Mouse (Mus musculus) stomach, embryonic 15.5 days (tissue): ENCODE results near the gene Cpeb4. TPM values are rescaled to one million over a fixed set of nuclear protein-coding genes. Genes with fewer than 3 reads are reported as not detected.

ENCODE experiments used
- ATAC-seq: fragments of 200-750 bp; cut with Nextera tagmentation; 2 replicates; pipeline ENCODE4 v1.8.0; 2017; ENCODE audit warnings: low read depth, moderate number of reproducible peaks, moderate TSS enrichment; ENCODE audit not compliant: insufficient read depth, low FRiP score
- H3K27ac ChIP-seq: fragments of 300-500 bp; sonication (generic); 2 replicates; pipeline ENCODE4 v1.5.1; 2015; ENCODE audit warnings: mild to moderate bottlenecking, inconsistent platforms
- H3K27me3 ChIP-seq: fragments of 300-500 bp; sonication (generic); replicated peaks from 2 replicates; pipeline ENCODE4 v1.6.1; 2015; ENCODE audit warnings: inconsistent platforms
- H3K36me3 ChIP-seq: fragments of 300-500 bp; sonication (generic); 2 replicates; pipeline ENCODE4 v1.6.1; 2015; ENCODE audit warnings: inconsistent platforms
- H3K4me1 ChIP-seq: fragments of 300-500 bp; sonication (generic); 2 replicates; pipeline ENCODE4 v1.6.1; 2015; ENCODE audit warnings: inconsistent platforms
- H3K4me2 ChIP-seq: fragments of 300-500 bp; sonication (generic); 2 replicates; pipeline ENCODE4 v1.6.1; 2015; ENCODE audit warnings: mild to moderate bottlenecking, inconsistent platforms
- H3K4me3 ChIP-seq: fragments of 300-500 bp; sonication (generic); replicated peaks from 2 replicates; pipeline ENCODE4 v1.5.1; 2015; ENCODE audit warnings: inconsistent platforms
- H3K9ac ChIP-seq: fragments of 300-500 bp; sonication (generic); 2 replicates; pipeline ENCODE4 v1.6.1; 2015; ENCODE audit warnings: inconsistent platforms
- H3K9me3 ChIP-seq: fragments of 300-500 bp; sonication (generic); 2 replicates; pipeline ENCODE4 v1.6.1; 2016; ENCODE audit warnings: inconsistent platforms
- WGBS: fragments of 180-500 bp; shearing (Covaris S2); methylation state at CpG from one replicate; pipeline ENCODE4 v1.1.7; 2015; 5-methylcytosine and 5-hydroxymethylcytosine counted together
- polyA plus RNA-seq: library from polyadenylated mRNA; unstranded; fragments of >200 nt; fragmentation: Nextera tagmentation; extraction: Ambion mirVana; gene quantifications from 2 replicates; pipeline ENCODE4 v1.2.1, GENCODE M21; 2015

Cpeb4 gene
- polyA plus RNA-seq = 4.2 and 4.6 TPM in 2 replicates

DNA sequence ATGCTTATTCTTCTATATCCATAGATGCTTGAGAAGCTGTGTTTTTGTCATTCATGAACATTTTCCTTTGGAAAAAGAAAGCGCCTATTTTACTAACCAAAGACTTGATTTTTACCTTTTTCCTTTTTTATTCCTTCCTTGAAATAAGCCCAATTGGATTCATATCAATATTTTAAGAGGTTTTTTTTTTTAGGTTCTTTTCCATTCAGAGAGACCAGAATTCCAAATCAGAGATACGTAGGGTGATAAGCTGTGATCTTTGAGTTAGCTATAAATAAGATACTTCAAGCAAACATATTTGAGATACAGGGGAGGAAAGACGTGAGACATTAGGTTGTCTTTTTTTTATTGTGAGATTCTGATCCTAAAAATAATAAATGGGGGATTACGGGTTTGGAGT is at the start of gene Cpeb4:
Cpeb4 (plus strand) TSS at position 301 of the 400 bp plus-strand sequence.
- Histone ChIP-seq H3K36me3 (no peaks in the 10 kb centered on the region), H3K27me3 (no peaks in the 10 kb centered on the region), H3K4me1 (no peaks in the 10 kb centered on the region), H3K9ac (peak within 1 kb of the TSS; percentile 68; the same call in 1 of the 2 replicates), H3K27ac (peak within 1 kb of the TSS; percentile 67; the same call in 1 of the 2 replicates), H3K4me2 (peak within 1 kb of the TSS; percentile 83), H3K4me3 (peak within 1 kb of the TSS; percentile 83), H3K9me3 (no peaks in the 10 kb centered on the region)
- ATAC-seq = no peak
- WGBS = 83% methylated on average over 4 of the region's 4 CpGs

DNA sequence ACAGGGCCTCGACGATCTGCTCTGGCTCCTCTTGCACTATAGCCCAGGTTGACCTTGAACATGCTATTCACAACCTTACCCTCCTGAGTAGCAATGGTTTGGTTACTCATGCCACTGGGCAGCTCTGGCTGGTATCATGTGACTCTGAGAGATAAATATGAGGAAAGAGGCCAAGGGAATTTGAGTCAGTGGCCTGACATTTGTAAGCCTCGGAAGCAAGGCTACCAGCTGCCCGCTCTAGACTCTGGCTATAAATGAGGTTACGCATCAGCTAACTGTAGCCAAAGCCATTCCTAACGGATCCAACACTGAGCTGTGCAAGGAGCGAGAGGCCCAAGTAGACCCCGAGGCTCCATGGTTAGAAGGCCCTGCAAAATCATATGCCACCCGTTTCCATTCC is 49.5 kb upstream of the Cpeb4 start:
- H3K27me3 ChIP-seq = no peaks in the 10 kb centered on the region
- no peaks in the 10 kb centered on the region for H3K4me1 ChIP-seq
- H3K27ac ChIP-seq = no peak overlapping the region
- no peak overlapping the region for H3K4me2 ChIP-seq
- no peaks in the 10 kb centered on the region for H3K9me3 ChIP-seq
- H3K9ac ChIP-seq = no peak overlapping the region
- 83% methylated on average over 9 of the region's 9 CpGs for WGBS
- ATAC-seq = no peak
- H3K36me3 ChIP-seq = no peaks in the 10 kb centered on the region
- no peak overlapping the region for H3K4me3 ChIP-seq

DNA sequence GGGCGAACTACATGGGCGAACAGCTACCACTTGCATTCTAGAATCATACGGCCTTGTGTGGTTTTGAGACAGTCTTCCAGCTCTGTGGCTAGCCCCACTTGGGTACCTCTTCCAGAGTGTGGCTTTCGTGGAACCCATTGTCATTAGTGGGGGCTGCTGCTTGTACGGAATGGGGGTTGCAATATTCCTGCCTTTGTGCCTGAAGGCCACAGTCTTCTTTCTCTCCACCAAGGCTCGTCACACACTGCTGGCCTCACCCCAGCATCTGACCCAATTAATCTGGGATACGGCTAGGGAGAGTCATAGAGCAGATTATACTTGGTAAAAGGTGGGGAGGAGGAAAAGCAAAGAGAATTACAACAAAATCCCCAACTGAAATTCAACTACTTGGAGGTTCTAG is 48.5 kb upstream of the Cpeb4 start:
- no peak overlapping the region for H3K4me3 ChIP-seq
- 0 out of 2 replicates have a peak, but pooled peaks cover 7% of the 10 kb centered on the region for H3K4me1 ChIP-seq
- no peak for ATAC-seq
- 91% methylated on average over 7 of the region's 7 CpGs for WGBS
- H3K27me3 ChIP-seq = no peaks in the 10 kb centered on the region
- H3K4me2 ChIP-seq = no peak overlapping the region
- H3K9ac ChIP-seq = no peak overlapping the region
- H3K27ac ChIP-seq = no peak overlapping the region
- no peaks in the 10 kb centered on the region for H3K36me3 ChIP-seq
- no peaks in the 10 kb centered on the region for H3K9me3 ChIP-seq

DNA sequence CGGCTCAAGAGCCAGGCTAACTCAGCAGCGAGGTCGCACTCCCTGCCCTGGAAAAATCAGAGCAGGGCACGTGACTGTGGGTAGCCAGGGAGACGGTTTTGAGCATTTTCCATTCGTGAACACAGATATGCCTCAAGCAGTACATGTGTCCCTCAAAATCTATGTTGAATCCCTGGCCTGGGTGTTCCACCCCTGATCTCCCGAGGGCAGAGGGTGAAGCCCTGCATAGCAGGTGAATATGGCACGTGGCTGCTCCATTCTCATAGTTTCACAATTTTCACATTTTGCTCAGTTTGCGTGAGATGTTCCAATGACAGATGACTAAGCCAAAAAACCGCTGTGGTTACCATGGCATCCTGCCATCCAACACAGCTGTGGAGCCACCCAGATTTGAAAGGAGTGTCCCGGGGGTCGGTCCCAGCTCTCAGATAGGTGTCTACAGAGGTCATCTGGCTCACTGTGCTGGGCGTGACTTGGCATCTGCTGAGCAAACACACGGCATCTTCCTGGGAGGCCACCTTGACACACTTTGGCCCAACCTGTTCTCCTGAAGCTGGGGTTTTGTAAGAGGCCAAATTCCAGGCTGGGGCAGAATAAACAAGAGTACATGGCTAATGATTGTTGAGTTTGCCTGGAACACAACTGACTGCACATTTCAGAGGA is 47.4 kb upstream of the Cpeb4 start:
- ATAC-seq = peak; percentile 62; the same call in 1 of the 2 replicates
- no peak overlapping the region for H3K9ac ChIP-seq
- WGBS = 53% methylated on average over 14 of the region's 14 CpGs
- H3K9me3 ChIP-seq = no peaks in the 10 kb centered on the region
- peak overlapping the region; percentile 5; the same call in 1 of the 2 replicates for H3K27ac ChIP-seq
- H3K4me1 ChIP-seq = 0 out of 2 replicates have a peak, but pooled peaks cover 7% of the 10 kb centered on the region
- H3K4me3 ChIP-seq = no peak overlapping the region
- H3K27me3 ChIP-seq = no peaks in the 10 kb centered on the region
- no peaks in the 10 kb centered on the region for H3K36me3 ChIP-seq
- 0 out of 2 replicates have a peak overlapping the region, but pooled peaks have one; percentile 11 for H3K4me2 ChIP-seq

DNA sequence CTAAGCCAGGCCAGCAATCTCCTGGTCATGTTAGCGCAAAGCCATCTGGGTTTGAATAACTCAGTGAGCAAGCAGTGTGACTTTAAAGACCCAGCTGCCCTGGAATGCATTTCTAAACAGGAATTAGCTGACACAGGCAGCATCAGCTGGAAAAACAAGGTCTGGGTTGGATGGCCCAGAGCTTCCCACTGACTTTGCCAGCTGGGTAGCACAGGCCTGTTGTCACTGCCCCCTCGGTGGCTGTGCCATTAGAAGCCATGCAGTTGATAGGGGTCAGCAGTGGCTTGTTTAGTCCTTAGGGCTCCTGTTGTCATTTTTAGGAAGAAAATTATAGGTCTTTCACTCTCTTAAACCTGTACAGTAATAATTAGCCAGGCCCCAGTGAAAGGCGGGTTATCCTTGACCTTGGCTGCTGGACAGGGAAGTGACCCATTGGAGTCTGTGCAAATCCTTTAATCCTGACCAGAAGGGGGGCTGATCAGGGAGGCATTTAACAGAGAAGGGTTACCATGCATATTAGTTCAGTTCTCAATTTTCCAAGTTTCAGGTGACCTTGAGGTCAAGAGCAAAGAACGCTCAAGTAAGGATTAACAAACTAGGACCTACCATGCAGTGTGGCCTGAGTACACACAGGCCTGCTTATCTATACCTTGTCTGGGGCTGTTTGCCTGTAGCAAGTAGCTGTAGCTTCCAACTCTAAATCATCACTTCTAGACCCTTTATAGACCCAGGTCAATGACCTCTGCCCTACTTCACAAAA is 43.8 kb upstream of the Cpeb4 start:
- Histone ChIP-seq H3K9me3 (no peaks in the 10 kb centered on the region), H3K9ac (no peak overlapping the region), H3K4me2 (no peak overlapping the region), H3K27ac (peak overlapping the region; percentile 4; the same call in 1 of the 2 replicates), H3K27me3 (no peaks in the 10 kb centered on the region), H3K4me3 (no peak overlapping the region), H3K36me3 (no peaks in the 10 kb centered on the region), H3K4me1 (peaks cover 11% of the 10 kb centered on the region; the same call in 1 of the 2 replicates)
- no peak for ATAC-seq
- 70% methylated on average over 4 of the region's 4 CpGs for WGBS

DNA sequence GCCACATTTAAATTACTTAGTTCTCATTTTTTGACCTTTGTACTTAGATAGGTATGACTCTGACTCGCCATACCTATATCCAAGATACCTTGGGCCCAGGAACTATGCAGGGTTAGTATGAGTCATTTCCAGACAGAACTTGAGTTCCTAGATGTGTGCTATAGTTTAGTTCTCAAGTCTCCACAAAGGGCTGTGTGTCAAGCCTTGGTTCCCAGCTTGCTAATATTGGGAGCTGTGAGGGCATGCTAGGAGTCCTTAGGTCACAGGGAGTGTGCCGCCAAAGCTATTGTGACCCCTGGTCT is 43.3 kb upstream of the Cpeb4 start:
- Histone ChIP-seq H3K4me2 (no peak overlapping the region), H3K36me3 (no peaks in the 10 kb centered on the region), H3K27ac (peak overlapping the region; percentile 26; the same call in 1 of the 2 replicates), H3K4me3 (no peak overlapping the region), H3K9ac (no peak overlapping the region), H3K4me1 (peaks cover 11% of the 10 kb centered on the region; the same call in 1 of the 2 replicates), H3K9me3 (no peaks in the 10 kb centered on the region), H3K27me3 (no peaks in the 10 kb centered on the region)
- WGBS = 58% methylated on average over 2 of the region's 2 CpGs
- no peak for ATAC-seq

DNA sequence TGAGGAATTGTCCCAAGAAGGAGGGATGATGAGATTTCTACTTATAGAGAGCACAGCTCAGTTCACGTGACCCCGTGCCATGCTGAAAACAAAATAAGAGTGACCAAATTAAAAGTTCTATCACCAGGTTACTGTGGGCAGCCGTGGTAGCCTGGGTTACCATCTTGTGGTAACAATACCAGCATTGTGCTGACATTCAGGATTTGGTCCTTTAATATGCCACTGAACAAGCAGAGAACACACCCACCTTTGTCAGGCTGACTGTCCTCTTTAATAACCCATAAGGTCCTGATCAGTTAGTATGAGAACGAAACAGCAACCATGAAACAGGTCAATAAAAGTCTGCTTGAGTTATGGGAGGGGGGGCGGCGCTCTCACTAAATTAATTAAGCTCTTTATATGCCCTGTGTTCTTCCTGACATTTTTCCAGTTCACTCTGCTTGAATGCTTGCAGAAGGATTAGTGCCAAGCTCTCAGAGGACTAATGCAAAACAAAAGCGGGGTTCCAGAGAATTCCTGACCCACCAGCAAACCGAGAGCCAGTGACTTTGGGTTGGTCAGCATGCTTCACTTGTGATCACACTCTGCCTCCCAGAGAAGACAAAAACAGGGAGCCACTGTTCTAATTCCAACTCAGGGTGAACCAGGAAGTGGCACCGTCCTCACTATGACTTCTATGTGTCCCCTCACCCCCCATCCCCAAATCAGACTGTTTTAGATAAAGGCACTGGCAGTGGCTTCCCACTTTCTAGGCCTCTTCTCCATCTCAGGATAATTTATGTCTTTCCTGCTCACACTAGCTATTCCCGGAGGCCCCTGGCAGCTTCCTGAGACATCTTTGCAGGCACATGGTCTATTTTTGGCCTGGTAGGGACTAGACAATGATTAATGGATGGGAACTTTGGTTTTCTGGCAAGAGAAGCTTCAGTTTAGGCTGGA is 41.5 kb upstream of the Cpeb4 start:
- no peak overlapping the region for H3K9ac ChIP-seq
- no peak overlapping the region for H3K27ac ChIP-seq
- H3K4me3 ChIP-seq = no peak overlapping the region
- H3K4me1 ChIP-seq = peaks cover 11% of the 10 kb centered on the region; the same call in 1 of the 2 replicates
- ATAC-seq = no peak
- H3K36me3 ChIP-seq = no peaks in the 10 kb centered on the region
- no peak overlapping the region for H3K4me2 ChIP-seq
- no peaks in the 10 kb centered on the region for H3K9me3 ChIP-seq
- H3K27me3 ChIP-seq = no peaks in the 10 kb centered on the region
- 60% methylated on average over 10 of the region's 10 CpGs for WGBS

DNA sequence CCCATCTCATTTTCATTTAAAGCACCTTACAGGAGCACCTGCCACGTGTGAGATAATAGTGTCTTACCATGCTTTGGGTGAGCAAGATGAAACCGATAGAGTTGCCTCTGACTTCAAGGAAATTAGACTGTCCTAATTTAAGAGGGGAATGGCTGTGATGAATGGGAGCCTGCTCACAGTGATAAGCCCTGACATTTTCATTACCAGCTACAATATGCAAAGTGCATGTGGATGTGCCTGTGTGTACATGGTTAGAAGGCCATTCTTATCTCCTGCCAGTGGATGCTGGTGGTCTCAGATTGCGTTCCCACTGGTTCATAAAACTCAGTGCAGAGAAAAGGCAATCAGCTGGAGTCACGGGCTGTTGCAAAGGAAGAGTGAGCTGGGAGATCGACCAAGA is 40.6 kb upstream of the Cpeb4 start:
- peak; percentile 67; the same call in 1 of the 2 replicates for ATAC-seq
- WGBS = 65% methylated on average over 5 of the region's 5 CpGs
- no peak overlapping the region for H3K27ac ChIP-seq

DNA sequence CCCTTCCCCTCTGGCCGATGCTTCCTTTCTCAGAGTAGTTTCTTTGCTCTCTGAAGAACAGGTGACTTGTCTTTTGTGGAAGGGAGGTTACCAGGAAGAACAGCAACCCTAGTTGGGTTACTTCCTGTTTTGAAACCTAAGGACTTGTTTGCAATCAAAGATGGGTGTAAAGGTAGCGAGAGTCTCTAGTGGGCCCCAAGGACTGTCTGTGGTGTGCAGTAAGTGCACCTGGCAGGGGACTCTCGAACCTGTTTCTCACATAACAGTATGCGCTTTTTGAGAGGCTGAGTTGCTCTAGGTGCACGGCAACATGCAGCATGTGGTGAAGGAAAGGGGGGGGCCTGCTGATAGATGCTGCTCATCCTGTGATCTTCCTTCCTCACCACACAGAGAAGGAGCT is 40.0 kb upstream of the Cpeb4 start:
- ATAC-seq = no peak
- Histone ChIP-seq H3K27ac (no peak overlapping the region), H3K4me2 (no peak overlapping the region), H3K4me3 (no peak overlapping the region), H3K27me3 (no peaks in the 10 kb centered on the region), H3K4me1 (peaks cover 11% of the 10 kb centered on the region; the same call in 1 of the 2 replicates), H3K36me3 (no peaks in the 10 kb centered on the region), H3K9me3 (no peaks in the 10 kb centered on the region), H3K9ac (no peak overlapping the region)
- WGBS = 78% methylated on average over 5 of the region's 5 CpGs

More for the DNA sequence above, 40.6 kb upstream of the Cpeb4 start:
- no peaks in the 10 kb centered on the region for H3K27me3 ChIP-seq
- no peak overlapping the region for H3K4me3 ChIP-seq
- no peak overlapping the region for H3K4me2 ChIP-seq
- H3K36me3 ChIP-seq = no peaks in the 10 kb centered on the region
- H3K9ac ChIP-seq = no peak overlapping the region
- H3K9me3 ChIP-seq = no peaks in the 10 kb centered on the region
- peaks cover 11% of the 10 kb centered on the region; the same call in 1 of the 2 replicates for H3K4me1 ChIP-seq

DNA sequence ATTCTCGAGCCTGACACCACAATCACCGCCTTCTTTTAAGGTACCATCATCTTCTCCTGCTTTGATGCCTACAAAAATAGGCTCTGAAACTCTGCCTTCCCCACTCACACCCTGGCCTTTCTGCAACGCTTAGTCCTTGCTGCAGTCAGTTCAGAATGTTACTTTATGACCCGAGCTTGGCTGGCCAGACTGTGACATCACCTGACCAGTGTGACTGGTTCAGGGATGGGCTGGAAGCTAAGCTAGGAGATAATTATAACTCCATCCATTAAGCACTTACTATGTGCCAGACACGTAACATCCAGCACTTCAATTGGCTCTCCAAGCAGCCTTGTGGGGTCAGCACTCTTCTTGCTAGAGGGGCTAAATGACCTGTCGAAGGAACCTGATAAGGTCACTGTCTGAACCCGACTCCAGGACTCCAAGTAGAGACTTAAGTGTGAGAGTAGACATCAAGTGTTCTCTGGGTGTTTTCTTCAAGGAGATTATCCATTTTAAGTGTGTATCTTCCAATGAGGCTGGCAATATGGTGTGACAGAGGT is 39.5 kb upstream of the Cpeb4 start:
- H3K4me1 ChIP-seq = peaks cover 11% of the 10 kb centered on the region; the same call in 1 of the 2 replicates
- no peak overlapping the region for H3K4me3 ChIP-seq
- no peak overlapping the region for H3K27ac ChIP-seq
- H3K9ac ChIP-seq = no peak overlapping the region
- ATAC-seq = no peak
- H3K4me2 ChIP-seq = no peak overlapping the region
- WGBS = 68% methylated on average over 7 of the region's 7 CpGs
- no peaks in the 10 kb centered on the region for H3K27me3 ChIP-seq
- no peaks in the 10 kb centered on the region for H3K36me3 ChIP-seq
- H3K9me3 ChIP-seq = no peaks in the 10 kb centered on the region

DNA sequence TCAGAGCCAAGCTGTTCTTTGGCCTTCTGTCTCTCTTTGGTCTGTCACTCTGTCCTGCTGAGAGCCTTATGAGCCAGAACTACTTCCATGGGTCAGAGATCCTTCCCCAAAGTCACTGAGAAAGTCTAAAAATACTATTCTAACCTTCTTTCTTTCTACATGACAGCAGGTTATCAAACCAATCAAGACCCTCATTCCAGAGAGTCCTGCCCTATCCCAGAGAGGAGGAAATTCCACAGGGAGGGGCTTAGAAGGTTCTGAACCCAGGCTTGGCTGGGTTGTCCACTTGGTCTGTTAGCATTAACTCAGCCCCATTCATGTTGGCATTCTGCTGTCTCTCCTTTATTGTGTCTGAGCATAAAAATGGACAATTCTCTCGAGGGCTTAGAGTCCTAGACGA is 38.5 kb upstream of the Cpeb4 start:
- H3K27ac ChIP-seq = no peak overlapping the region
- H3K4me3 ChIP-seq = no peak overlapping the region
- WGBS = 45% methylated on average over 2 of the region's 2 CpGs
- H3K9me3 ChIP-seq = no peaks in the 10 kb centered on the region
- ATAC-seq = no peak
- no peak overlapping the region for H3K4me2 ChIP-seq
- no peak overlapping the region for H3K9ac ChIP-seq
- H3K27me3 ChIP-seq = no peaks in the 10 kb centered on the region
- peaks cover 3% of the 10 kb centered on the region; the same call in 1 of the 2 replicates for H3K4me1 ChIP-seq
- no peaks in the 10 kb centered on the region for H3K36me3 ChIP-seq
